Mouse (Mus musculus) liver (tissue): ENCODE measurements around the gene Crispld2.
A peak's percentile ranks its signal among the peaks of the same experiment; 100 is the strongest.

Source experiments
- DNase-seq: peaks from one replicate; pipeline ENCODE4 v3.0.0-alpha.2; 2020; ENCODE audit warnings: mixed read lengths

Crispld2 gene

DNA sequence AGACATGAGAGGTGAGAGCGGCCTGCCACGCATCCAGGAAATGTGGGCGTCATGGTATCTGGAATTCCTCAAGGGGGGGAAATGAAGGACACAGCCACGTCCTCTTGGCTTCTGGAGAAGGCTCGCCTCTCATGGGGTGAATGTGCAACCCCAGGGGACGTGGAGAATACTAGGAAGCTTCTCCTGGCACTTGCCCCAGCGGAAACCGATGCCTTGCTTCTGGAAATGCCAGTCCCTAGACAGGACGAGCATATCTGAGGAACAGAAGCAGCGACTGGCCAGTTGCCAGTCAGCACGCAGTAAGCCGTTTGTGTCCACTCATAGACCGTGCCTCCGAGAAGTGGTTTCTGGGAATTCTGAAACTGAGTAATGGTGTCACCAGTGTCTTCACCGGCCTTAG lies 45.0 kb downstream of the Crispld2 start:
- DNase-seq: no peak

DNA sequence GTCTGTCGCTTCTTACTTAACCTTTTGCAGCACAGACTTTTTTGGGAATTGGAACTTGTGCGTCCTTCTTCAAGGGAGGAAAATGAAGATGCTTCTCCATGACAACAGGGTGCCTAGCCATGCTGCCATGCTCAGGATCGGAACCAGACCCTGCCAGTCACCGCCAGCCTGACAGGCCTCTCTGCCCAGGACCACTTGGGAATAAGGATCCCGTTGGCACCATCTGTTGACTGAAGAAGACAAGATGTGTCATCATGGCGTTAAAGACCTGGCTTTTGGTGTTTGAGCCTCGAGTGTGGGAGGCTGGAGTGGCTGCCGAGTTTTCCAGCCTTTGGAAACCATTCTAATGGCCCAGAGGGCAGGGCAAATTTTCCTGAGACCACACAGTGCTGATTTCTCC lies 45.4 kb downstream of the Crispld2 start:
- no peak for DNase-seq

DNA sequence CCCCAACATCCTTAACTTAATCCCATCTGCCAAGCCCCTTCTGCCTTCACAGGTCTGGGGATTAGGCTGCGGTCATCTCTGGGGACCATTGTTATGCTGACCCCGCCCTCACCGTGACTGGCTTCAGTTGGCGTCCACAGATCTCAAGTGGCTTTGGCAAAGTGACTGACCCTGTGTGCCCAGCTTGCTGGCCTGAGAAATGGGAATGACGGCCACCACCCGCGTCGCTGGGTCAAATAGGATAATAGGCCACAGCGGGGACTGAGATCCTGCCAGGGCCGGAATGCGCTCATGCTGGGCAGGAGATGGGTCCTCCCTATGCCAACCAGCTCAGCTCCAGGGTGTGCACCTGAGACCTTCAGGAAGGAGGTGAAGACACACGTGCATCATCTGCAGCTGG lies 46.5 kb downstream of the Crispld2 start:
- DNase-seq: no peak

DNA sequence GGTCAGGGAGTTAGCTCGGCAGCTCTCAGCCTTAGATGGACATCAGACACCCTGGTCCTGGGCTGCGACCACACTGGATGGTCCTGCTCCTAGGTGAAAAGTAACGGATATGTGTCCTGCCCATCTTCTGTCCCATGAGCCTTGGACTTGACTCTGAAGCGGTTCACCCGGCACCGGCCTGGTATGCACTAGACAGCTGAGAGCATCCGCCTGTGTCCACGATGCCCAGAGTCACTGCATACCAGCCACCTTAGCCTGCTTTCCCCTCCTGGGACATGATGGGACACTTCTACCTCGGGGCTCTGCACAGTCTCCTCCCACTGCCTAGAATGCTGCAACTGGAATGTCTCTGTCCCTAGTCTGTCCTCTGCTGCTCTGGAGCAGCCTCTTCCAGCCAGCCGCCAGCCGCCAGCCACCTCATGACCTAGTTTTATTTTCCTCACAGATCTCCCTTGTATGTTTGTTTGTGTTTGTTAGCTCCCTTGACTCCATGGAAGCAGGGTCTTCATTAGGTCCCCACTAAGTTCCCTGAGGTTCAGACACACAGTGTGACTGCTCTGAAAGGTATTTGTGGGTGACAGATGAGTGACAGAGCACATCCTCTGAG lies 47.2 kb downstream of the Crispld2 start:
- DNase-seq: no peak

DNA sequence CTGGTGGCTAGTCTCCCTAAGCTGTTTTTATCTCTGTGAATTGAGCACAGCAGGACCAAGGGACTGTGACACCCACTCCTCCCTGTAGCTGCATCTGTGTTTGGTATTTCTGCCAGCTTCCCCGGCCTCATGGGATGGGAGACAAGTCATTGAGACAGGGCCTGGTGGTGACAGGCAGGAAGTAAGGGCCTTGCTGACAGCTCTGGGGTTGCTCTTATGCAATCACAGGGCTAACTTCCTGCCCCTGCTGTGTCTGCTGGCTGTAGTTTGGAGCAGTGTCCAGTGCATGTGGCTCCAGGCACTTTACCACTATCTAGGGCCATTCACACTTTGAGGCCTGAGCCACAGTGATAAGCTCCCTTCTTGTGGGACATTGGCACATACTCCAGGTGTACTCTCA lies 48.6 kb downstream of the Crispld2 start:
- DNase-seq: peak; percentile 42

DNA sequence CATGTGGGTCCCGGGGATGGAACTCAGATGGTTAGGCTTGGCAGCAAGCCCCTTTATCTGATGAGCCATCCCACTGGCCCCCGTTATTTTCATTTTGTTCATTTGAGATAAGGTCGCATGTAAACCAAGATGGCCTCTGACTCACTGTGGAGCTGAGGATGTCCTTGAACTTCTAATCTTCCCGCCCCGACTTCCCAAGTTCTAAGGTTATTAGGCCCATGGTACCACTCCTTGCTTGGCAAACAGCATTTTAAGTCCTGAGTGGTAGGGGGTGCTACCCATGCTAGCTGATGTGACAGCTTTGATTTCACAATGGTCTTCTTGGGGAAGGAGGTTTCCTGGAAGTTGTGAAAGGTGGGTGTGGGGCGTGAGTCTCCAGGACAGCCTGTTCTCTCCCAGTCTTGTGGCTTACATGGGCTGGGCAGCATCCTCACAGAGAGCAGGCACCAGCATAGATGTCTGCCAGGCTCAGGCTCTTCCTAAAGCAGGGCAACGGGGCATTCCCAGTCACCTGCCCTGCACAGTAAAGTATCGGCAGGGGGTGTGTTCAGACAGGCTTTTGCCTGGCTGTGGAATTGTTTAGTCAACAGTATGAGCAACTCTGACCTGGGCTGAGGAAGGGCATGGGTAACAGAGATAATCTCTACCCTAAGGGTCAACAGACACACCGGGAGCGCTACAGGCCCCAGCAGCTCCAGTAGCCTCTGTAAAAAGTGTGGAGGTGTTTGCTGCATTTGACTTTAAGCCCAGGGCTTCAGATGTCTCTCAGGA lies 50.5 kb downstream of the Crispld2 start:
- peak; percentile 18 for DNase-seq

DNA sequence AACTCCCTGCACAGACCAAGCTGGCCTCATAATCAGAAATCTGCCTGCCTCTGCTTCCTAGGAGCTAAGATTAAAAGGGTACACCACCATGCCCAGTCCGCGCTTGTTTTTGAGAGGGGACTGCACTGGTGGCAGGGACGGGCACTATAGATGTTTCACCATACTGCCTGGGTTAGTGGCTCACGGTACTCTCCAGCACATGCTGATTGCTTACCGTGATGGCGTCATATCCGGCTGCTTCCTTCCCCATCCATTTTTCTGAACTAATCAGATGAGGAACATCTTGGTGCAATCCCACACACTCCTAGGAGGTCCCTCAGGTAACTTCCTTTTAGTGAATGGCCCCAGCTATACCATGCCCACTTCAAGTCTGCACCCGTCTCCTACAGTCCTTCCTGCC lies 52.7 kb downstream of the Crispld2 start:
- no peak for DNase-seq

DNA sequence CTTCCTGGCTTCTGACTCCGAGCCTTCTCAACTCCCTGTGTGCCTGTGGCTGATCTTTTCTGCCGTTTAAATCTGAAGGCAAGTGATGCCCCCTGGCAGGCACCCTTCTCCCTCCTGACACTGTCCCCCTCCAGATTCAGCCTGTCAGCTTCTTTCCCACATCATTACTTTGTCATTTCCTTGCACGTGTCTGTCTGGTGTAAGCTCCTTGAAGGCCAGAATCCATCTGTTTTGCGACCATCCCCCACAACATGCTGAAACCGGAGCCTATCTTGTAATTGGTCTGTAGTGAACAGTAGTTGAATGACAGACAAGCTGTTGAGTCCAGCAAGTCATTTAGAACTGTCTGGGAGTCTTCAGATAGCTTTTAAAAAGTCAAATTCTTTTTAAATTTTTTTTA lies 53.2 kb downstream of the Crispld2 start:
- DNase-seq: no peak

DNA sequence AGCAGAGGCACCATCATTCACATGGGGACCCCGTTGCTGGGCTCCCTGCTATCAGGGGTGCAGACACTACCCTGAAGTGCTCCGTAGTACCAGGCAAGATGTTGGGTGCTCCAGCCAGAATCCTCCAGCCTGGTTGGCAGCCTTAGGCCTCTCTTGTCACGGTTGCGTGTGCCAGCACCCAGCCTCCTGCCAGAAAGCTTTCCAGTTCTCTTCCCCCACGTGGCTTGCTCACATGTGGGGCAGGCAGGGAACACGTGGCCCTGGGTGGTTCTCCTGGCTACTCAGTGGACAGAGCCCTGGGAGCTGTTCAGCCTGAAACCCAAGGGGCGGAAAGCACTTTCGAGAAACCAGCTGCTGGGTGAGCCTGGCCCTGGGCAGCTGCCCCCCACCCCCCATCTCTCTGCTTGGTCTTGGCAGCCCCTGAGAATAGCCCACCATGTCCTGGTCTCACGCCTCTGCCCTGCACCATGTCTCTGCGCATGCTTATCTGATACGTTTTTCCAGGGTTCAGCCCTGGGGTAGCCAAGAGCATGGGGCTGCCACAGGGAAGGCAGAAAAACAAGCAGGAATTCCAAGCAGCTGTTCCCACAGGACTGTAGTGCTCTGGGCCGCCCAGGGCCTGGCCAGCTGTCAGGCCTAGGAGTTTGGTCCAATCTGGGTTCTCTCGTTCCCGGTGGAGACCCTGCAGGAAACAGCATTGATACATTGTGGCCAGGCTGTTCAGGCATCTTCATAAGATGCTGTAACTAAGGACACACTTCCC lies 54.2 kb downstream of the Crispld2 start:
- DNase-seq: no peak

DNA sequence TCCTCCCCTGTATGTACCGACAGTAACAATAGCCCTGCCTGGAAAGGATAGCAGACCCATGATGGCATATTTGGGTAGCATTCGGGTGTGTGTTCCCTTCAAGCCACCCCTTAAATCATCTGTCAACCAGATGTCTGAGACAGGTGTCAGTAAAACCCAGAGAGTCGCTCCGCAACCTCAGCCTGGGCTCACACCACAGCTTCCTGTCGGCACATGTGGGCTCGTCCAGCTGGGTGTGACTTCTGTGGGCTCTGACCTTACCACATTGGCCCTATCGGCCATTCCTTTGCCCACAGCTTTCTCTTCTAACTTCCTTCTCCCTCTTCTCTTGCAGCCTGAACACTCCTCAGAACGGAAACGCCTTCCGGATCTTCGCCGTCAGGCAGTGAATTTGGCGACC lies 57.7 kb downstream of the Crispld2 start:
- no peak for DNase-seq

DNA sequence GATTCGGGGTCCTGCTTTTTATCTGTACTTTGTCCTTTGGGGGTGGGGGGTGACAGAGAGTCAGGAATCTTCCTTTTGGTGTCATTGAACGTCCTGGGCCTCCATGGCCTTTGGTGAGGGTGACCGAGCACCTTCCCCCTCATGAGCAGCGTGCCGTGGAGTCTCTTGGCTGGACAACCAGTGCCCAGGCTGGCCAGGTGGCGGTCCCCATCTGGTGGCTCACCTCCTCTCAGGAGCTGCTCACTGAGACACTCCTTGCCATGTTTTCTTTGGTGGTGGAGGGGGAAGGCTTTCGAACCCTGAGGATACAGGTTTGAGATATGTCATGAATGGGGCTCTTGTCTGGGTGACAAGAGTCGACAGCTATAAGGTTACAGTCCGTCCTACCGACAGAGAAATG lies 58.1 kb downstream of the Crispld2 start:
- no peak for DNase-seq

DNA sequence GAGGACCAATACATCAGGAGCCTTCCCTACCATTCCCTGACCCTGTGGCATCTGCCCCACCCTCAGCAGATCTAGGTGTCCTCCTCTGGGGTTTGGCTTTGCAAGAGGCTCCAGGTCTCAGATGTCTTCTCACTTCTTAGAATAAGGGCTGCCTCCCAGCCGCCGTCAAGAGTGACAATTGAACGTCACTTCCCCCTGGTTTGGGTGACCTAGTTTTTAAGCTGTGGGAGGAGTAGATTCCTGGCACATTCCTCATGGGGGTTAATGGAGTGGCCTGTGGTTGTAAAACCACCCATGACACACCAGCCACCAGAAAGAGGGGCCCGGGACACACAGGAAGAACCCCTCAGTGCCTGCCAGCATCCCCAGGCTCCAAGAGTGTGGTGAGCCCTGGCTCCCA lies 58.8 kb downstream of the Crispld2 start:
- DNase-seq: no peak

DNA sequence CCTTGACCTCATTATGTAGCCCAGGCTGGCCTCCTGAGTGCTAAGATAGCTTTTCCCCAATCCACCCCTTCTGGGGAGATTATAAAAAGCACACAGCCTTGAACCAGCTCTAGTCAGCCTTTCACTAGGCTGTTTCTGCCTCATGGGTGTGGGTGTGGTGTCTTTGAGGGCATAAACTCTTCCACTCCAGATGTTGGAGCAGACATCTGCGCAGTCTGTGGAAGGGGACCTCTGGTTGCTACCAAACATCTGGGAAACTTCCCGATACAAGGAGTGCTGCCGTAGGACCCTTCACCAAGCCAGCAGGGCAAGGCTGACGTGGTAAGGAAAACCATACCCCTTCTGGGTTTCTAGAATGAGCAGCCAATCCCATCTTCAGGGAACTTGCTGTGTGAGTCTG lies 59.7 kb downstream of the Crispld2 start:
- DNase-seq: no peak

DNA sequence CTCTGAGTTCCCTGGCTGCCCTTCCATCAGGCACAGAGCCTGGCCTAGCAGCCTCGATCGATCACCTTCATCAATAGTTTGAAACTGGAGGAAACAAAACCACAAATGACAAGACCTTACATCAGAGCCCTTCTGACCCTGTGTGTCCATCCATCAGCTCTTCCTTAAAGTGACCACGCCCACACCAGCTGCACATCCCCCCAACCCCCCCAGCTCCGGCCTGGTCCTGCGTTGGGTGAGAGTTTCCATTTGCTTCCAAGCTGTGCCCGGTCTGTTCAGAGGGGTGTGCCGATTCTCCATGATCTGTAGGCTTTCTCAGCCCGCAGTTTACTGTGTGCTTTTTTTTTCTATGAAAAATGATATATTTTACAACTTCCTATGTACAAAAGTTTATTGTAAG lies 60.1 kb downstream of the Crispld2 start:
- no peak for DNase-seq

DNA sequence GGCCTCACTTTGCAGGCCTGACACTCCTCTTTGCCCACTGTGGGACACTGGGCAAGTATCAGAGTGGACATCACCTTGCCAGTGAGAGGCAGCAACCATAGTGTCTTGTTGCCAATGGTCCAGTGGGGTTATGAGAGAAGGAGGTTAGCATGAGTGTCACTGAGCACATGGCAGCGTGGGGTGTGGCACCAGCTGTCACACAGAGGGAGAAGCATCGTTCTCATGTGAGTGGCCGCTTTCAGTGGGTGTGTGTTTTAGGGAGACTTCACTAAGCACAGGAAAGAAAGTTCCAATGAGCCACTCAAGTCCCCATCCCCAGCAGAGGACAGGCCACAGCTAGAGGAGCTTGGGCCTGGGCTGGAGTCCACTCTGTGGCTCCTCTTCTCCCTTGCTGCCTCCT lies 62.6 kb downstream of the Crispld2 start:
- no peak for DNase-seq

DNA sequence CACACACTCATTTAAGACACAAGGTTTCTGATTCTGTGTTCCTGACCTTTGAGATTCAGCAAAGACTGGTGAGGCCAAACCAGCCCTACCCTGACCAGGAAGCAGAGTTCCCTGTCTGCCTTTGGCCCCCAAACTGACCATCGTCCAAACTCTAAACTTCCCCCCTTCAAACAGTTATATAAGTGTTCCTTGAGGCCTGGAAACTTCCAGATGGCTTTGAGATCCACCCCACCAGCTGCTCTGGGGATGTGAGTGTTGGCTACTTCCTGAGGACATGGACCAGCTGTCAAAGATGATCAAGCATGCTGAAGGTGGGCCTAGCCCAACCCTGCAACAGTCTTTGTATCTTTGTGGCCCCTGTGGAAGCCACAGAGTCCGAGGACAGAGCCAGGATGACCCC lies 64.8 kb downstream of the Crispld2 start:
- DNase-seq: no peak

DNA sequence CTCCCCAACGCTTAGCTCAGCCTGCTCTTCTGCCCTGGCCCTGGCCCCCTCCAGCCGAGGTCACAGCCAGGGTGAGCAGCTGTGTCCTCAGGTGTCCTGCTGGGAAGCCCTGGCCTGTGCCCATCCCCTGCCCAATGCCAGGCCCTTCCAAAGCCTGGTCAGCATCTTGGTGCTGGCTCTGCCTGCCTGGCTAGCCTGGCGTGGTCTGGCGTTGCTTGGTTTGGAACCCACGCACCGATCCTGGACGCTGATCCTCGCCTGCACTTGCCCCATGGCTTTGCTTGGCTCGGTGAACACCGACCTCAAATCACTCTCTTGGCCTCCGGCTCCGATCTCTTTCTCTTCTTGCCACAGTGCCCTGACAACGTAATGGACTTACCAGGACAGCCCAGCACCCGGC lies 70.5 kb downstream of the Crispld2 start:
- DNase-seq: no peak

DNA sequence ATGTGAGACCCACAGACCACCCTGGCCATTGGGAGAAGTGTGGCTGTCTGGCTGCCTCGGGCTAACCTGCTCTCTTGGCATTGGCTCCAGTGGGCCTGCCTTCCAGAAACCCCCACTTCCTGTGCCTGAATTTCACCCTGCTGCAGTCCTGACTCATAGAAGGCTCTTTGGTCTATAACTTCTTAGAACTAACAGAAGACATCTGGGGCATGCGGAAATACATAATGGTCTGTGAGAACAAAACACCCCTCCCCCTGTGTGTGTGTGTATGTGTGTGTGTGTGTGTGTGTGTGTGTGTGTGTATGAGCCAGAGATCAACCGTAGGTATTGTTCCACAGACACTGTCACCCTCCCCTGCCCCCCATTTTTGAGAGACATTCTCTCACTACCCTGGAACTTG lies 71.1 kb downstream of the Crispld2 start:
- DNase-seq: no peak

DNA sequence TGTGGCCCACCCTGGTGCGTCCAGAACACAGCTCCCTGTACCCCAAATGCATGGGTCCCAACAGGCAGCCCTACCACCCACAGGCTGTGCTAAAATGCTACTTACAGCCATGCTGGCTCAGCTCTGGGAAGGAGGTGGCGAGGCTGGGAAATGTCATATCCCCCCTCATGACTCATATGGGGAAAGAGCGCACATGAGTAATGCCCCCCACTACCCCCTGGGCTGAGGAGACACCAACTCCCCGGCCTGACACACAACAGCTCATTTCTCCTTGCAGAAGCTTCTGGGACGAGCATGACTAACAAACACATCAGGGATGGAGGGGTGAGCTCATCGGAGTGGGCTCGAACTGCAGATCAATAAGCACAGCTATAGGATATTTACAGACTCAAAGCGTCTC lies 73.4 kb downstream of the Crispld2 start:
- DNase-seq: no peak

DNA sequence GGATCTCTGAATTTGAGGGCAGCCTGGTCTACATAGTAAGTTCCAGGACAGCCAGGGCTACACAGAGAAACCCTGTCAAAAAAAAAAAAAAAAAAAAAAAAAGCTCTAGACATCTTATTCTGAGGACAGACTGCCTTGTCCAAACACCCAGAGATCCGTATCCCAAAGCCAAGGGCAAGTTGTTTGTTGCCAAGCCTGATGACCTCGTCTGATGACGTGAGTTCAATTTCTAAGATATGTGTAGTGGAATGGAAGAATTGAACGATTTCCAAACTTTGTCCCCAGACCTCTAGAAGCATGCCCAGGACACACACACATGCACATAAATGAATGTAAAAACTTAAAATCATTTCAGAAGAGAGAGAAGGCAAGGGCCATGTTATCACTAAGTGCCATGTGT lies 74.0 kb downstream of the Crispld2 start:
- no peak for DNase-seq

DNA sequence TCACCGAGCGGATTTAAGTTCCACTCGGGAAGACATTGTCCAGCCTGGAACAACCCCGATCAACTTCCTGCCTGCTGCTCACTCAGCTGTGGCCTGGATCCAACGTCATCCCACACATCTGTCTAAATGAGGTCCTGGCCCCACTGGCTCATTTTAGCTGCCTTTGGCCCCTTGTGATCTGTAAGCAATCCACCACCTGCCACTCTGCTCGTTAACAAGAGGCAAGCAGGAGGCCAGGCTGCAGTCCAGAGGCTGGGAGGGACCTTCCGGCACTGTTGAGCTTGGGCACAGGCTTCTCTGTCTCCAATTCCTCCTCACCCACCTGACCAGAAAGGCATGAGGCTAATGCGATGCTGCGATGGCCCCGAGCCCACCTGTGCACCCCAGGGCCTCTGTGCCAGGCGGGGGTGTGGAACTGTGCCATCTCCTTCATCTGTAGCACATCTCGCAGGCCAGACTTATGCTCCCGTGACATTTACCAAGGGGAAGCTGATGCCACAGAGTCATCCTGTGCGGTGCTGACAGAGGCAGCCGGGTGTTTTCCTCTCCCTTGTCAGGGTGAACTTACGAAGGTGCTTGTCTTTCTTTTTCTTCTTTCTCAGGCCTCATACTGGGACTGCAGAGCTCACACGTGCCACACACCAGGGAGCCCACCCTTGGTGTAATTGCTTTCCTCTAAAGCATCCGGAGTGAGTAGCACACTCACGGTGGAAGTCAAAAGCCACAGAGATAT lies 75.9 kb downstream of the Crispld2 start:
- no peak for DNase-seq

DNA sequence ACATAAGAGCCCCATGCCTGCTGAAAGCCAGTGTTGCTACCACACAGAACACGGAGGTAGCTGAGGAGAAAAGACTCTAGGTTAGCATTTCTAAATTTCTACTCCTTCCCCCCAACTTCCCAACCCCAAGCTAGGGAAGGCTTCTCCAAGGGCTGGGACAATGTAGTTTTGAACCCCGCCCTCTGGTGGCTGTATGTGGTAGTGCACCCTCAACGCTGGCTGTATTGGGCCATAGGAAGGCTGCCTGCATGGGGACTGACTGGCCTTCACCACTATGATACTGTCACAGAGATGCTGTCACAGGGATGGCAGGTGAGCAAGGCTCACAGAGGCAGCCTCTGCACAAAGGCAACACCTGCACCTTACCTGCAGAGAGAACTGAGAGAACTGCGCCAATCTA lies 79.4 kb downstream of the Crispld2 start:
- DNase-seq: peak; percentile 79

DNA sequence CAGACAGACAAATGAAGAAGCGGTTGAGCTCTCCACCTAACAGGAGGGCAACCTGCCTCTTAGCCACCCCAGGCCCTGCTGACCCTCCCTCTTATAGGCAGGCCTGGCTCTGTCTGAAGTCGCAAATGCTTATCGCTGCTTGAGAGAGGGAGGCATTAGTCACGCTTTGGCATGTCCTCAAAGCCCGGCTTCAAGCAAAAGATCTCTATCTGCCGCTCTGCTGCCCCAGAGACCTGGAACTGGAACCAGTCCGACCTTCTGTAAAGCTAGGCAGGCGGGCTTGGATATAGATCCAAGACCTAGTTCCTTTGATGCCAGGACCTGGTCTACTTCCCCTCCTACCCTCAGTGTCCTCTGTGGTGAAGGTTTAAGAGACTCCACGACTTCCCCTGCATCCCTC lies 80.0 kb downstream of the Crispld2 start:
- DNase-seq: no peak

DNA sequence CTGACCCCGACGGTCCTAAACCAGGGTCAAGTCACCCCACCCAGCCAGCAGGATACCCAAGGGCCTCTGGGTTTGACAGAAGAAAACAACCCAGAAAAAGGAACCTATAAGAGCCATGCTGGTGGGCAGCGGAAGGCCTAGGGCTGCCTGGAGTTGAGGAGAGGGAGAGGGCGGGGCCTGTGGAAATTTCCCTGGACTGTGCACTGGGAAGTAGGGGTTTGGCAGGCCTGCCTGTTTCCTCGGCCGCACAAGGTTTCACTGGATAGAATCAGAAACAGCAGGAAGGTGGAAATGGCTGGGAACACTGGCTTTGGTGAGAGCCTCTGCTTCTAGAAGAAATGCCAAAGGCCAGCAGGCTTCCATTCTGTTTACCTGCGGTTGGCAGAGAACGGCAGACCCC lies 80.6 kb downstream of the Crispld2 start:
- no peak for DNase-seq
